Mouse (Mus musculus) hindbrain, embryonic 16.5 days (tissue): ENCODE results near the gene Cldn22. TPM values are rescaled to one million over a fixed set of nuclear protein-coding genes. Genes with fewer than 3 reads are reported as not detected.
A peak's percentile ranks its signal among the peaks of the same experiment; 100 is the strongest.

Source experiments
- ATAC-seq: fragments of 200-750 bp; cut with Nextera tagmentation; 2 replicates; pipeline ENCODE4 v1.8.0; 2017; ENCODE audit warnings: moderate TSS enrichment, moderate library complexity
- H3K27ac ChIP-seq: fragments of 300-500 bp; sonication (generic); 2 replicates; pipeline ENCODE4 v1.5.1; 2014; ENCODE audit warnings: low read depth, mild to moderate bottlenecking, control low read depth, low read length, moderate library complexity
- H3K27me3 ChIP-seq: fragments of 300-500 bp; sonication (generic); replicated peaks from 2 replicates; pipeline ENCODE4 v1.6.1; 2014; ENCODE audit warnings: low read length; ENCODE audit not compliant: control insufficient read depth, insufficient read depth
- H3K36me3 ChIP-seq: fragments of 300-500 bp; sonication (generic); 2 replicates; pipeline ENCODE4 v1.6.1; 2014; ENCODE audit warnings: mild to moderate bottlenecking, low read length, moderate library complexity, mixed read lengths; ENCODE audit not compliant: control insufficient read depth, insufficient read depth
- H3K4me1 ChIP-seq: fragments of 300-500 bp; sonication (generic); 2 replicates; pipeline ENCODE4 v1.6.1; 2014; ENCODE audit warnings: low read depth, low read length; ENCODE audit not compliant: control insufficient read depth, insufficient read depth
- H3K4me2 ChIP-seq: fragments of 300-500 bp; sonication (generic); 2 replicates; pipeline ENCODE4 v1.6.1; 2014; ENCODE audit warnings: mild to moderate bottlenecking, low read length, control low read depth, moderate library complexity
- H3K4me3 ChIP-seq: fragments of 300-500 bp; sonication (generic); 2 replicates; pipeline ENCODE4 v1.5.1; 2014; ENCODE audit warnings: mild to moderate bottlenecking, low read length, control low read depth, moderate library complexity
- H3K9ac ChIP-seq: fragments of 300-500 bp; sonication (generic); 2 replicates; pipeline ENCODE4 v1.6.1; 2014; ENCODE audit warnings: low read depth, mild to moderate bottlenecking, control low read depth, low read length, moderate library complexity
- H3K9me3 ChIP-seq: fragments of 300-500 bp; sonication (generic); 2 replicates; pipeline ENCODE4 v1.6.1; 2014; ENCODE audit warnings: mild to moderate bottlenecking, low read length, moderate library complexity; ENCODE audit not compliant: control insufficient read depth
- WGBS: fragments of 180-500 bp; shearing (Covaris S2); extraction: QIAGEN DNeasy Blood & Tissue Kit; methylation state at CpG from one replicate; pipeline ENCODE4 v1.1.7; 2014; 5-methylcytosine and 5-hydroxymethylcytosine counted together
- polyA plus RNA-seq: library from polyadenylated mRNA; unstranded; fragments of >200 nt; fragmentation: Nextera tagmentation; extraction: Ambion mirVana; gene quantifications from 2 replicates; pipeline ENCODE4 v1.2.1, GENCODE M21; 2015

Gene Cldn22
- not detected in 2 replicates for polyA plus RNA-seq

DNA sequence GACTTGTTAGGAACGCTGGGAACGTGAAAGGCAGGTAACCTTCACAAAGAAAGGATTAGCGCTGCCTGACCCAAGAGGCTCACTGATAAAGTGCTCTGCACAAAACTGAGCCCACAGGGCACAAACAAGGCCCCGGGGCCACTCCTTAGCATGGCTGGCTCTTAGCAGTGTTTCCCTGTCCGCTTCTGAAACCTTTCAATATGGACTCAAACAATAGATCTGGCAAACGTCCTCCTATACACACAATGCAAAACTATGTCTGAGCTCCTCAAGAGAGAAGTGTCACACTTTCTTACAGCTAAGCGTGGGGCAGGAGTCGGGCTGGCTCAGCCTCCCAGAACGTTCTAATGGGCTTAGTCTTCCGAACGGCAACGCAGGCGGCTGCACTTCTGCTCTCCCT is at the start of gene Cldn22:
TSS of gene Cldn22 (plus strand) at position 301 of the 400 bp plus-strand sequence.
- Histone ChIP-seq H3K9me3 (no peaks in the 10 kb centered on the region), H3K4me1 (no peaks in the 10 kb centered on the region), H3K4me3 (no peak within 1 kb of the TSS), H3K4me2 (no peak within 1 kb of the TSS), H3K9ac (no peak within 1 kb of the TSS), H3K36me3 (no peaks in the 10 kb centered on the region), H3K27ac (no peak within 1 kb of the TSS), H3K27me3 (no peaks in the 10 kb centered on the region; the same call in 1 of the 2 replicates)
- 59% methylated on average over 13 of the region's 13 CpGs for WGBS
- no peak for ATAC-seq

- Histone ChIP-seq H3K4me2 (no peak overlapping the region), H3K27me3 (no peaks in the 10 kb centered on the region), H3K36me3 (no peaks in the 10 kb centered on the region), H3K4me3 (no peak overlapping the region), H3K9ac (no peak overlapping the region), H3K27ac (no peak overlapping the region), H3K9me3 (no peaks in the 10 kb centered on the region), H3K4me1 (no peaks in the 10 kb centered on the region)
- no peak for ATAC-seq
- 93% methylated on average over 7 of the region's 7 CpGs for WGBS
Measured at GRCm38 (mm10) chr8:47777415-47777814, 46.9 kb upstream of the Cldn22 start.

- ATAC-seq, result no peak
- Histone ChIP-seq H3K27ac (no peak overlapping the region), H3K9ac (no peak overlapping the region), H3K9me3 (no peaks in the 10 kb centered on the region), H3K36me3 (no peaks in the 10 kb centered on the region), H3K4me2 (no peak overlapping the region), H3K27me3 (no peaks in the 10 kb centered on the region), H3K4me3 (no peak overlapping the region), H3K4me1 (no peaks in the 10 kb centered on the region)
- WGBS, result 90% methylated on average over 6 of the region's 6 CpGs
Measured at GRCm38 (mm10) chr8:47779589-47779988, 44.7 kb upstream of the Cldn22 start.

DNA sequence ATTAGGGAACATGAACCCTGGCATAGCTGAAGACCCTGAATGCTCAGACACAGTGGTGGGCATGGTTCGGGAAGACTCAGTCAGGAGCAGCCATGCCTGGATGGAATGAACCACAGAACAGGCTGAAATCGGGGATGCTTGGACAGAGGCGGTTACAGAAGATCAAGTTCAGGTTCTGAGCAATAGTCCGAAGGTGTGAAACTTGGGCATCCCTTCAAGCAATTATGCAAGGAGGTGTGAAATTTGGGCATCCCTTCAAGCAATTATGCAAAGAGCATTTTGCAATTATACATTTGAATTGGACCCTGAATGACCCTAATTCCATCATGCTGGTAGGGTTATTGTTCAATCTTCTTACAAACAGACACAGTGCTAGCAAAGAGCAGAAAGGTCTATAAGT is 42.4 kb upstream of the Cldn22 start:
- WGBS, result 89% methylated on average over 4 of the region's 4 CpGs
- no peaks in the 10 kb centered on the region for H3K36me3 ChIP-seq
- ATAC-seq, result no peak

DNA sequence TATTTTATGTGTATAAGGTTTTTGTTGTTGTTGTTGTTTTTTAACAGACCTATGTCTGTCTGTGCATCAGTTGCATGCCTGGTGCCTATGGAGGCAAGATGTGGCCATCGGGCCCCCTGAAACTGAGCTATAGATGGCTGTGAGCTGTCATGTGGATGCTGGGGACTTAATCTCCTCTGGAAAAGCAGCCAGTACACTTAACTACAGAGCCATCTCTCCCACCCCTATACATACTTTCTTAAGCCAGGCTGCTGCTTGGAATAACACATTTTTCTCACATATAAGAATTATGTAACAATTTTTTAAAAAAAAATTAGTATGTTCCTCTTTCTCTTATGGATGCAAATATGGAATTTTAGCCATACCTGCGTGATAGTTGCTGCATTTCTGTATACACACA is 40.7 kb upstream of the Cldn22 start:
- no peaks in the 10 kb centered on the region for H3K4me1 ChIP-seq
- no peaks in the 10 kb centered on the region for H3K27me3 ChIP-seq
- no peak overlapping the region for H3K4me3 ChIP-seq
- ATAC-seq, result no peak
- 92% methylated on average over 2 of the region's 2 CpGs for WGBS
- no peaks in the 10 kb centered on the region for H3K36me3 ChIP-seq
- H3K4me2 ChIP-seq, result no peak overlapping the region
- no peak overlapping the region for H3K27ac ChIP-seq
- H3K9ac ChIP-seq, result no peak overlapping the region
- no peaks in the 10 kb centered on the region for H3K9me3 ChIP-seq

More for the DNA sequence above, 42.4 kb upstream of the Cldn22 start:
- no peak overlapping the region for H3K4me3 ChIP-seq
- no peak overlapping the region for H3K9ac ChIP-seq
- no peak overlapping the region for H3K4me2 ChIP-seq
- H3K27me3 ChIP-seq, result no peaks in the 10 kb centered on the region
- H3K4me1 ChIP-seq, result no peaks in the 10 kb centered on the region
- H3K27ac ChIP-seq, result no peak overlapping the region
- H3K9me3 ChIP-seq, result no peaks in the 10 kb centered on the region

- Histone ChIP-seq H3K9ac (no peak overlapping the region), H3K27ac (no peak overlapping the region), H3K4me3 (no peak overlapping the region), H3K36me3 (no peaks in the 10 kb centered on the region), H3K4me1 (no peaks in the 10 kb centered on the region), H3K9me3 (no peaks in the 10 kb centered on the region), H3K4me2 (no peak overlapping the region), H3K27me3 (no peaks in the 10 kb centered on the region)
- 91% methylated on average over 6 of the region's 6 CpGs for WGBS
- ATAC-seq, result no peak
Measured at GRCm38 (mm10) chr8:47783944-47784343, 40.3 kb upstream of the Cldn22 start.

DNA sequence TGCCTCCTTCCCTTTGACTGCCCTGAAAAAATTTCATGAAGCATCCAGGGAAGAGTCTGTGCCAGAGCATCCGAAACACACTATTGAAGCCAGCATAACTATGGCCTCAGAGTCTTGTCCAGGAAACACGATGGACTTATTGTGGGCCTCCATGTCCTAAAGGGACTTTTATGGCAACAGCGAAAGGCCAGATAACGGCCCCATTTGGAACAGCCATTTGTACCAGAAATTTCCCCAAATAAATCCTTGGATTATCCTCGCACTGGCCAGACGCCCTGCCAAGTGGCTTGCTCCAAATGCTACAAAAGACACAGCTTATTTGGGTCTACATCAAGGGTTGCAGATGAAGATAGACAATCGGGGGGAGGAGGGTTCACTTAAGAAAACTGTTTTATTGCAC is 39.8 kb upstream of the Cldn22 start:
- ATAC-seq, result no peak
- 84% methylated on average over 7 of the region's 7 CpGs for WGBS

GRCm38 (mm10) chr8:47786323-47786722 is 38.0 kb upstream of the Cldn22 start:
- 96% methylated on average over 15 of the region's 15 CpGs for WGBS
- H3K9me3 ChIP-seq, result no peaks in the 10 kb centered on the region
- no peak for ATAC-seq
- no peaks in the 10 kb centered on the region for H3K36me3 ChIP-seq
- no peak overlapping the region for H3K4me2 ChIP-seq
- no peak overlapping the region for H3K4me3 ChIP-seq
- no peaks in the 10 kb centered on the region for H3K4me1 ChIP-seq
- no peak overlapping the region for H3K9ac ChIP-seq
- no peak overlapping the region for H3K27ac ChIP-seq
- no peaks in the 10 kb centered on the region for H3K27me3 ChIP-seq

More for the DNA sequence above, 39.8 kb upstream of the Cldn22 start:
- Histone ChIP-seq H3K4me1 (no peaks in the 10 kb centered on the region), H3K4me2 (no peak overlapping the region), H3K4me3 (no peak overlapping the region), H3K9ac (no peak overlapping the region), H3K27ac (no peak overlapping the region), H3K27me3 (no peaks in the 10 kb centered on the region), H3K9me3 (no peaks in the 10 kb centered on the region), H3K36me3 (no peaks in the 10 kb centered on the region)

DNA sequence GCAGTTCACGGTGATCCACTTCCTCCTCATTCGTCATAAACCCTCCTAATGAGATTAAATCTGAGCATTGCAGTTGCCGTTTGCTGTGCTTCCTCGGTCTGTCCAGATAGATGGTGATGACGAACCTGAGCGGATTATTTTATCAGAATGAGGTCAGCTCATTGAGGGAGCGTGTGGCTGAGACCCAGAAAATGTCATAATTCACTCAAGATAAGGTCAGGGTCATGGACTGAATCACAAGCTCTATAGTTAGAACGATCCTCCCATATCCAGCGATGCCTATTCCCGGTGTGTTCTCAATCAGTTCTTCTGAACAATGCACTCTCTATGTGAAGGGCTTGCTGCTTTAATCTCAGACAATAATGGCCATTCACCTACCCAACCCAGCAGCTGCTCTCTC is 36.6 kb upstream of the Cldn22 start:
- H3K4me1 ChIP-seq, result no peaks in the 10 kb centered on the region
- WGBS, result 55% methylated on average over 10 of the region's 10 CpGs
- H3K9ac ChIP-seq, result no peak overlapping the region
- H3K4me3 ChIP-seq, result no peak overlapping the region
- H3K4me2 ChIP-seq, result peak overlapping the region; percentile 1; the same call in 1 of the 2 replicates
- no peak for ATAC-seq
- H3K36me3 ChIP-seq, result no peaks in the 10 kb centered on the region
- no peaks in the 10 kb centered on the region for H3K9me3 ChIP-seq
- no peaks in the 10 kb centered on the region for H3K27me3 ChIP-seq
- no peak overlapping the region for H3K27ac ChIP-seq

DNA sequence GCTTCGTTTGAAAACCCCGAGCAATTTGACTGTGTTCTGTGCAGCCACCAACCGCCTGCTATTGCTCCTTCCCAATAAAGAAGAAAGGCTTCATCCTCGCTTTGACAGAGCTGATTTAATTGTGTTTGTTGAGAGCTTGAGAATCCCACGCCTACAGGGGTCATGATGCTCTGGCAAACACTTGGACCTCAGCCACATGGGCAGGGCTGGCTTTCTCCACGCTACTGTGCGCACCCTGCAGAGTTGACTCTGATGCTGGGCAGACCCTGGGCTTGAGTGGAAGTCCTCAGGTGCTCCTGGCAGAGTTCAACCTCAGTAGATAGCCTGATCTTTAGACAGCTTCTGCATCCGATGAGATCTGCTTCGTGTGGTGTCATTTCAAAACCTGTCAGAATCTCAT is 32.3 kb upstream of the Cldn22 start:
- H3K9me3 ChIP-seq, result no peaks in the 10 kb centered on the region
- H3K9ac ChIP-seq, result no peak overlapping the region
- H3K4me2 ChIP-seq, result no peak overlapping the region
- H3K4me3 ChIP-seq, result no peak overlapping the region
- H3K27ac ChIP-seq, result no peak overlapping the region
- ATAC-seq, result no peak
- WGBS, result 61% methylated on average over 9 of the region's 9 CpGs
- H3K36me3 ChIP-seq, result no peaks in the 10 kb centered on the region
- no peaks in the 10 kb centered on the region for H3K27me3 ChIP-seq
- no peaks in the 10 kb centered on the region for H3K4me1 ChIP-seq
